Mouse (Mus musculus) kidney, adult 18-20 months (tissue): ENCODE data around the gene Cmbl.

Experiments
- DNase-seq: peaks from one replicate; pipeline ENCODE4 v3.0.0; 2021

The Cmbl gene

DNA sequence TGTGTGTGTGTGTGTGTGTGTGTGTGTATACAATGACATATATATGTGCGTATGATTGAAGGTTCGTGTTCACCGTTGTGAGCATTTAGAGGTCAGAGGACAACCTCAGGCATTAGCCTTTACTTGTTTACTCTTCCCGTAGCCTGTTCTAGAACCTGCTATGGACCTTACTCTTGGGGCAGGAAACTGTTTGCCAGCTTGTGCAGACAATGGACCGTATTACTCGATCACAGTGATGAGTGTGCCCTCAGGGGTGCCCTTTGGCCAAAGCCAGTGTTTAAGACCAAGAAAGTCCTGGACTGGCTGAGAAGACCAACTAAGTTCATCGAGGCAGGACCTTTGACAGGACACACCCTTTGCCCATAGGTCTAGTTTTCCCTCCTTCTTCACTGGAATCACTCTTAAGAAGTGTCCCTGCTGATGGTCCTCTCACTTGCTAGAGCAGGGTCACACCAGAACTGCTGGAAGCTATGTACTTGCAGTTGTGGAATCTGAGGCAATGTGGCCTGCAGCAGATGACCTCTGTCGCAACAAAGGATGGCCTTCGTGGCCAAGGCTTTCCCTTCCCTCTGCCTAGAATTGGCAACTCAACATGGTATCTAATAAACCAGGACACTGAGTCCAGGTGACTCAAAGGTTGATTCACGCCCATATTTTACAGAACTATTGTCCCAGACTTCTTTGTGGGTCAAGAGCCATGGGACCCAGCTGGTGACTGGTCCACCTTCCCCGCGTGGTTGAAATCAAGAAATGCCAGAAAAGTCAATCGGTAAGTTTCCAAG lies 18.3 kb downstream of the Cmbl start:
- no peak for DNase-seq

DNA sequence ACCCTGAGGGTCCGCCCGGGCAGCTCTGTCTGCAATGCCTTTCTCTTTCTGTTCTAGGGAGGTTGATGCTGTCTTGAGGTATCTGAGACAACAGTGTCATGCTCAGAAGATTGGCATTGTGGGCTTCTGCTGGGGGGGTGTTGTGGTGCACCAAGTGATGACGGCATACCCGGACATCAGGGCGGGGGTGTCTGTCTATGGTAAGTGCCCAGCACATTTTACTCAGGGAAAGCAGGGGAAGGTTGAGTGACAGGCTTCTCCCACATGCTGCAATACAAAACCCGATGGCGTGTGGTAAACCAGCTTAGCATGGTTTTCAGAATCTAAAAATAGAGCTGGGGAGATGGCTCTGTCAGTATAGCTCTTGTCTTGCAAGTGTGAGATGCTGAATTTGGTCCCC lies 20.0 kb downstream of the Cmbl start:
- no peak for DNase-seq

DNA sequence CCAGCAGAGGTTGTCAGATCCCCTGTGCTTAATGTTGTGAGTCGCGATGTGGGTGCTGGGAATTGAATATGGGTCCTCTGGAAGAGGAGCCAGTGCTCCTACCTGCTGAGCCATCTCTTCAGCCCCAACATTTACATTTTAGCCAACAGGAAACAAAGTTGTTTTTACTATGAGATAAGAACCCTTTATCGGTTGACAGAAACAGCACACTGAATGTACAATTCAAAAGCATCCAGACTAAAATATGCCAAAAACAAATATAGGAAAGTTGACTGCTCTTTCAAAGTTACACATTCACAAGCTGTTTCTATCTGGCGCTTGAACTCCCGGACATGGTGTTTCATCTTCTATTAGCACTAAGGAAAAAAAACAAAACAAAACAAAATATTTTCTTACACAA lies 20.9 kb downstream of the Cmbl start:
- DNase-seq = no peak

DNA sequence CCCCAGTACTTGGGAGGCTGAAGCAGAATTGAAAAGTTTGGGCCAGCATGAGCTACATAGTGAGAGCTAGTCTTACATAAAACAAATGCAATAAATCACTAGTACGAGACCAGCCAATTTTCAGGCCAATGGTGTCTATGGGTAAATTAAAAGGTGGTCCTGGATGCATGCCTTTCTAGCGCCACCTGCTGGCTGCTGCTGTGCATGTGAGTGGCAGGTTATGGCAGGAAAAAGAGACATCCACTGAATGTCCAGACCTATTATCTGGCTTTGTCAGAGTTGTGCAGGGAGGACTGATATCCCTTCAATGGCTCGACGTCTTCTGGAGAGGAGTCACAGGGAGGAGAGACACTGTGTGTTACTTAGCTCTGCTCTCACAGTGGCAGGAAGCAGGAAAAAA lies 21.3 kb downstream of the Cmbl start:
- peak; percentile 90 for DNase-seq

DNA sequence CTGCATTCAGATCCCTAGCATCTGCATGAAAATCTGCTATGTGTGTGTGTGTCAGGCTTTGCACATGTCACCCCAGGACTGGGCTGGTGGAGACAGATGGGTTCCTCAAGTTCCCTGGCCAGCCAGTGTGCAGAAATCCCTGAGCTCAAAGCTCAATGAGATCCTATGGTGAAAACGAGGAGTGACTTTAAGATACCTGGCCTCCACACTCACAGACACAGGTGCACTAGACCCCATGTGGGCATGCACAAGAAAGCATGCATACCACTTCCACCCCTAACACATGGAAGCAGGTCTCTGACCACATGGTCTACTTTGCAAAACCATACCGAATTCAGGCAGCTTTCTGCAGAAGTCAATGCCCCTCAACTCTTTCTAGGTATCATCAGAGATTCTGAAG lies 22.6 kb downstream of the Cmbl start:
- no peak for DNase-seq

DNA sequence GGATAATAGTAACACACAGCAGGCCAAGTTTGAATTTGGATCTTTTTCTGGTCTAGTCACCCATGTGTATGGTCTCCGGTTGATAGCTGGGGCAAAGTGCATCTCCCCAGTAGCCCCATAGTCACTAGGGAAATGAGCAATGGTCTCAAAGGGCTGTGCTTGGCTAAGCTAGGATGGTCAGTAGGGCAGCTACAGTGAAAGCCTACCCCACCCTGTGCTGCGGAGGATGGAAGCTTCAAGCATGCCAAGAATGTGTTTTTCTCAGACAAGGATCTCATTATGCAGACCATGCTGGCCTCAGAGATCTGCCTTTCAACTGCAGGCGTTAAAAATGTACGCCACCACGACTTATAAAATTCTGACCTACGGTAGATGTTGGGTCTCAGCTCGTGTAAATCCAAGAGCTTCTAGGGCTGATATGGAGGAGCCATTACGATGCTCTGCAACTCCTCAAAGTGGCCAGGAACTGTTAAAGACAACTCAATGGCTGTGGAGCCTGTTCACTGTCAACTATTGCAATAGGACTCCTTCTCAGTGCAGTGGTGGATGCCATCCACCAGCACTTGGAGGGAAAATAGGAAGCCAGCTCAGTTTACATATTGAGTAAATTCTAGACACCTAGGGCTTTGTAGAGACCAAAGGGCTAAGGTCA lies 23.9 kb downstream of the Cmbl start:
- DNase-seq = no peak

DNA sequence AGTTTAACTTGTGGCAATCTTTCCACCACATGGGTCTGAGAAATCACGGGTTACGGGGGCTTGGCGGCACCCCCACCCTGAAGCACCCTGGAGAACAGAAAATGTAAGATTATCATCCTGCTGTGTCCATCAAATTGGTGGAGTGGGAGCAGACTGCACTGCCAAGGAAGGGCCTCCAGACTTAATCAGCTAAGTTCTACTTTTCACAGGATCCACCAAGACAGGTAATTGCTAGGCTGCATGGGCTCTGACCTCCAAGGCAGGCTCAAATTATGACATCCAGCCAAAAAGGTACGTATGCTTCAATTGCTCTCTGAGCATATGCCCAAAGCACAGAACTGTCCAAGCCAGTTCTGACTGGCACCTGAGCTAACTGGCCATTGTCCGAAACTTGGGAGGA lies 25.0 kb downstream of the Cmbl start:
- DNase-seq = no peak

DNA sequence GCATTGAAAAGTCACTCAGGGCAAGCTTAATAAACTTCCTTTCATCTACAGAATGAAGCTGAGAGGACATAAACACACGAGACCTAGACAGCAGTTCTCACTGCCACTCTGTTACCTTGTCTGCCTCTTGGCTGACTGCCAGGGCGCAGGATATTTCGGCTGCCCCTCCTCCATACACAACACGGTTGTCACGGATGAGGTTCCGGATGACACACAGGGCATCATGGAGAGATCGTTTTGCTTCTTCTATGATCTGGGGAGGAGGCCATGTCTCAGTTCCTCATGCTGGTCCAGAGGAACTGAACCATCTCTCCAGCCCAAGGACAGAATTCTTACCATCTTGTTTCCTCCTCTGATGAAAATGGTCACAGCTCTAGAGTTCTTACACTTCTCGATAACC lies 27.3 kb downstream of the Cmbl start:
- DNase-seq = no peak

DNA sequence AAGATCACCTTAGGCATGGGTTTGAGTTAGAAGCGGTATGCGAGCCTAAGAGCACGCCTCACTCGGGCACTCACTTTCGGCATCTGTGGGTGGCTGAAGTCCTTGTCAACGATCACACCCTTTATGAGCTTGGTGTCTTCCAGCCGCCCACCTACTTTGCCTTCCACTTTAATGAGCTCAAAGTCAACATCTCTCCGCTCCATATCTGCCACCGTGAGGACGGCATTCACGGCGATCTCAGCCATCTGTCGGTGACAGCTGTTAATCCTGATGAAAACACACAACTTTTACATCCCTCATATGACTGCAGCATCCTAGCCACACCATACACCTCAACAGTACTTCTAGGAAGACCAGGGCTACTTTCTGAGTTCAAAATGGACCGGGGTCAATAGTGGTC lies 29.1 kb downstream of the Cmbl start:
- DNase-seq = no peak

DNA sequence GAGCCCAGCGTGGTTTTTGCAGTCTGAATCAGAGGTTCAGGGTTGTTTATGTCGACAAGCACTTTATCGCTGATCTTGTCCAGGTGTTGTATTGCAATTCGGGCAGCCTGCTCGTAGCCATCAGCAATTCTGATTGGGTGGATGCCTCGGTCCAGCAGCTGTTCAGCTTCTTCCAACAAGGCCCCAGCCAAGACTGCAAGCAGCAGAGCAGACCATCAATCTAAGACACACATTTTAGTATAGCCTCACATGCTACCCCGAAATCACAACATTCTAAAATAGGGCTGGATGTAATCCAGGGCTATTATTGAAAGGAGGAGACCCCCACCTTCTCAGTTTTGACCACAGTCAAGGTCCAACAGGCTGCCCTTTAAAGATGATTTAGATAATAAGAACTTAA lies 30.5 kb downstream of the Cmbl start:
- no peak for DNase-seq

DNA sequence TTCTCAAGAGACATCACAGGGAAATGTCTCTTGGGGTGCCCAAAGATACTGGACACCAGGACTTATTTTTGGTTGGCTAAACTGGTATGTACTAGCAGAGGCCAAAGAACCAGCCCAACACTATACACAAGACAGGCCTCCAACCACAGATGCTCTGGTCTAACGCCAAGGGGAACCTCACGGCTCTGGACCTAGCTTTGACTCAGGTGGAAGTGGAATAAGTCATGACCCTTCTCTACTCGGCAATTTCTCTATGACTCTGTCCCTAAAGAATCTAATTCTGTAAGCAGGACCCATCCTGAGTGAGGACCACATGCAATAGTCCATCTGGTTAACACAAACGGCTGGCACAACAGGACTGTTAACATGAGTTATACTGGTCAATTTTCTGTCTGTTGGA lies 34.6 kb downstream of the Cmbl start:
- DNase-seq = no peak

DNA sequence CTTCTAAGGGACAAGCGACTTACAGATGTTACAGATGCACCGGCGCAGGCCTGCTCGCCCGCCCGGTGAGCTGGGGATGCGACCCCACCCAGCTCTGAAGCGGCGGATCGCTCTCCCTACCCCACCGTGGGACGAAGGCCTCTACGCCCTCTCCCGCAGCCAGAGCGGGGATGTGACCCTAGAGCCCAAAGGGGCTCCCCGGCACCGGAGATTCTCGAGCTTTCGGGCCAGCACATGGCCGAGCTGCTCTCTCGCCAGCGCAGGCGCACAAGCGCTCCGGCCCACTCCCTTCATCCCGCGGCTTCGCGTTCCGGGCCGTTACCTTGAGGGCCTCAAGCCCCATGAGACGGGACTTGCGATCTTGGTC lies 36.1 kb downstream of the Cmbl start:
- DNase-seq = no peak

DNA sequence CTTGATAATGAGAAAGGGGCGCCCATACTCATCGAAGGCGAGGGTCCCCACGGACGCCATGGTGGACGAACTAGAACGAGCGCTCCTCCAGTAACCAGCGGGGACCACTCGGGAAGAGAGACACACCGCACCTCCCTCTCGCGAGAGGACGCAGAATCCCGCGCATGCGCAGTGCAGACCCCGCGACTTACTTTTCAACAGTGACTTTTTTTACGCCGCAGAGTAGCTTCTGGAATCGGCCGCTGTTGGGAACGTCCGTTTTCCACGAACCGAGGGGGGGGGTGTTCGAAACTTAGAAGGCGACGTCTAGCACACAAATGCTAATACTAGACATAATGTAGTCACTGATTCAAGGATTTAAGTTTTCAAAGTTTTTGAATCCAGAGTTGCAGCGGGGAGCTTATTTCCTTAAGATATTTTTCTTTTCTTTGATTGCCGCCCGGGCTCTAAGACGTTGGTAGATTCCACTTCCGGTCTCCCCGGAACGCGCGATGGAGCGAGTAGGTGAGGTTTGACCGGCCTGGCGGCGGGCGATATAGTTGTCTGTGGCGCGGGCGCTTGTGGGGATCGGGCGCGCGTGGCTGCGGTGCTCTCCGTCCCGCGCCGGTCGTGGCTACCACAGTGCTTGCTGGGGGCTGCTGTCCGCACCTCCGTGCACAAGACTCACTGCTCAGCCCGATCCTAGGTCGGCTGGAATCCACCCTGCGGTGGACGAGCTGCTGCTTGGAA lies 36.6 kb downstream of the Cmbl start, which contains the start of the genes Cct5 and Fam173b:
Gene Cct5 (minus strand): TSS at position 159 of the 729 bp plus-strand sequence.
Gene Fam173b (plus strand): TSS at position 207 of the 729 bp plus-strand sequence.
- peak; percentile 99 for DNase-seq

DNA sequence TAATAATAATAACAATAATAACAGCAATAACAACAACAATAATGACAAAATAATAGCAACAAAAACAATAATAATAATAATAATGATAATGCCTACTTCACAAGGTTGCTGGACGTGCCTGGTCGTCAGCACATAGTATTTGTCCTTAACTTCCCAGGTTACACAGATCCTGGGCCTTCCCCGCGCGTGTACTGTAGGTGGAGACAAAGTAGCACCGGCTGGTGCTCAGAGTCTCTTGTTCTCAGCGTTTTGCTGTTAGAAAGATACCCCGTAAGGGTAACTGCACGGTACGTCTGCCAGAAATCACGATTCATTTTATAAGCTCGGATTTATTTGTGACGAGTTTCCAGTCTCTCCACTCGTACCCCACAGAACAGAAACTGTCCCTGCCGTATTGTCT lies 37.2 kb downstream of the Cmbl start:
- peak; percentile 51 for DNase-seq

DNA sequence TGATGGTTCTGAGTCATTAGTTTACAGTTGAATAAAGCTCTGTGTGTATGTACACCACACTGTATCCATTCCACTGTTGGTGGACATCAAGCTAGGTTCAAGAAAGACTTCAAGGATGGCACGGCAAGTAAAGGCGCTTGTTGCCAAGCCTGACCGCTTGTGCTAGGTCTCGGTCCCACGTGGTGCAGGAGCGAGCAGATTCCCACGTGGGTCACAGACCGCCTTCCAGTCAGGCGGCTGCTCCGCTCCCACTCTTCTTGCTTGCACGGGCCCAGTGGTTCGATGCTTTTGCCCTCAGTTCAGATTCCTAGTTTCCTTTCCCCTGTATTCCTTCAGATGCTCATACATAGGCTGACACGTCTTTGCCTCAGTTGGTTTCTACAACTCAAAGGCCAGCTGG lies 37.9 kb downstream of the Cmbl start:
- no peak for DNase-seq

DNA sequence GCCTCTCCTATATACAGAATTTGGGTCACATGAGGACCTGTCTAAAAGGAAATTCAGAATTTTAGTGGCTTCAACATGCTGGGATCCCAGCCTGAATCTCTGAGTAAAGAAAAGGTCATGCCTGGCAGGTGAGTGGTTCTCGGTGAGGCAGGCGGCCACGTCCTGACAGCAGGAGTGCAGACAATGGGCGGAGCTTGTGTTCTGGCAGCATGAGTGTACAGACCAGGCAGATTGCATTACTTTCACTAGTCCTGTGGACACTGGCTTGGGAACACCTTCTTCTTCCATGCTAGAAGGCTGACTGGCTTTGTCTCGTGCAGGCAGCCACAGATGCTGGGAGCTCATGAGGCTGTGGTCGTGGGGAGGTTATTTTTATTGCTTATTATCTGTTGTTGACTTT lies 41.6 kb downstream of the Cmbl start:
- peak; percentile 63 for DNase-seq

DNA sequence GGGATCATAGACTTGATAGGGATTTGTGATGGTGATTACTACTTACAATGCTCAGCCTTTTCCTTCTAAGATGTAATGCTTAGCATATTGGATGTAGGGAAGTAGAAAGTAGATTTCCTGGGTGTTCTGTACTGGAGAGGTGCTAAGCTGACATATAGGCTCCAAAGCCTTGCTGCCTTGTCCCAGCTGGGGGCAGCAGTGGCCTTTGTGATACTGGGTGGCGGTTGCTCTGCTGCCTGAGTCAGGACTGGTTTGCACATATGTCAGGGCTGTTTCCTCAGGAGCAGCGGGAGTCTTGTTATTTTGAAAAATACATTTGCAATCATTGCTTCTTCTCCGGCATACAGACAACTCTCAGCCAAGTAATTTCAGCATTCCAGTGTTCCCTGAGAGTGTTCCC lies 45.8 kb downstream of the Cmbl start:
- DNase-seq = no peak

DNA sequence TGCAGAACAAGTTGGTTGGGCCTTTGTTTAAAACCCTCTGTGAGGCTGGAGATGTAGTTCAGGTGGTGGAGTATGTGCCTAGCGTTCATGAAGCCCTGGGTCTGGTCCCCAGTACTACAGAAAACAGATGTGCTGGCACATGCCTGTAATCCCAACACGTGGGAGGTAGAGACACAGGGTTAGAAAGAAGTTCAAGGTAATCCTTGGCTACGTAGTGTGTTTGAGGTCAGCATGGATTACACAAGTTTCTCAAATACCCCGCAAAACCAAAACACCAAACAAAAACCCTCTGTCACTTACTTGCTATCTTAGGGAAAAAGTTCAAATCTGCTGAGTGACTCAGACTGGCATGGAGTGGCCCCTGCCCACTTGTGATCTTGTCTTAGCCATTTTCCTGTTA lies 46.8 kb downstream of the Cmbl start:
- DNase-seq = no peak

DNA sequence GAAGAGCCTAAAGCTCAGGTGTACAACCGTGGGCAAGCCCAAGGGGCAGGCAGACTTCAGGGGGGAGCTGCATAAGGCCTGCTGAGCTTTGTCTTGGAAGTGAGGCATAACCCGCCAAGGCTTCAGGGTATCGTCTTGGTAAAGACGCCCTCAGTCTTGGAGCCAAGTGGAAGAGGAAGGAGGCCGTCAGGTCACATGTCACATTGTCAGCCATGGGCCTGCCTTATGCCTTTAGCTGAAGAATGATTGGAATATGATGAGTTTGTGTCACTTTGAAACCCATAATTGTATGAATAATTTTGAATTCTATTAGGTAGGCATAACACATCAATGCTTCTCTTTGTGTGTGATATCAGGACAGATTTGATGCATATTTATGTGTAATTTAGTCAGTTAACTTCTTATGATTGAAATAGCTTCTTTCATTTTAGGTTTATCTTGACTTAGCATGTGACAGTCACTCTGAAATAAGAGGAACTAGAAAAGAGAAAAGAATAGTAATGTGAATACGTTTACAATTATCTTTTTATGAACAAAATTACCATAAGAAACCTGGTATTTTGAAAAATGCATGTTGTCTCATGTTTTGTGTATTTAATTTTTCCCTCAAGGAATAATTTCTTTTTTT lies 48.8 kb downstream of the Cmbl start:
- DNase-seq = no peak

DNA sequence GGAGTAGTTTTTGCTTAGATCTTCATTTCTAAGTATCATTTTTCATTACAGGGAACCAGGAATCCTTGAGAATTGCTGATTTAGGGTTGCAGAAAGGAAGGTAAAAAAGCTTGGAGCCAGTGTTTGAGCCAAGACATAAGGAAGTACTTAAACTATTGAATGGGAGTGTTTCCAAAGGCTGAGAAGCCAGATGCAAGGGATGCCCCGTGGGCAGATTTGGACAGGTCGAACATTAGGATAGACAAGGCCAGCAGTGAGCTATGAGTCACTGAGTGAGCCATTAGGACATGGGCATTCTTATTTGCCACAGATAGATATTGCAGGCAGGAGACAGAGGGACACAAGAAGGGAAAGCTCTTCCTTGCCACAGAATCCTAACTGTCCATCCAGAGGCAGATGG lies 49.5 kb downstream of the Cmbl start:
- DNase-seq = no peak

DNA sequence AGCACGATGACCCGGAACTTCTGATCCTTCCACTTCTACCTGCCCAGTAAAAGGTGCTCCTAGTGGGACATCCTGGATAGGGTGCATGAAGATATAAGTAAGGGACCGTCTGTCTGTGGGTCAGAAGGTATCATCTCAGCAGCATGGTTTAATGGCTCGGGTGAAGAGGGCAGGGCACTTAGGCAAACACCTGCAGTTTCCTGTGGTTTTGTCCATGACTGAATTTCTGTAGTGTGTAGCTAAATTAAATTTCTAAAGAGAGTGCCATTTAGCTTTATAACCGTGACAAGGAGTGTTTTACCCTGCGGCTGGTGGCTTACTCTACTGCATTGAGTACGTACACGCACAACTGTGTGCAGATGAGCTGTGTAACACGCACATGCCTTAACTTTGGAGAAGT lies 52.1 kb downstream of the Cmbl start:
- DNase-seq = no peak

DNA sequence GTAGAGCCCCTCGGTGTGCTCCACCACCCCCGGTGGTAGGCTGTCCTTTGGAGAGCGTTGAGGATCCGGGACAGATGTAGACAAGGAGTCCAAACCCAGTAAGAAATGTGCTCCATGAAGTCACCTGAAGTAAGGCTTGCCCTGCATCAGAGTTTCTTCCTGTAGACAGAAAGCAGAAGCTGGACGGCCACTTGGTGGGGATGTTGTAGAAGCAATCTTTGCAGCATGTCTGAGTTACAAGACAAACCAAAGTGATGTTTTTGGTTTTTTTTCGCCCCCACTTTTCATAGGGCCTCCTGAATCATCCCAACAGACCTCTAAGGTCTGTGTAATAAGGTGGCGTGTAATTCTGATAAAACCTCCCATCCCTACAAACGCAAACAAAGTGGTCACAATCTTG lies 54.3 kb downstream of the Cmbl start:
- no peak for DNase-seq

DNA sequence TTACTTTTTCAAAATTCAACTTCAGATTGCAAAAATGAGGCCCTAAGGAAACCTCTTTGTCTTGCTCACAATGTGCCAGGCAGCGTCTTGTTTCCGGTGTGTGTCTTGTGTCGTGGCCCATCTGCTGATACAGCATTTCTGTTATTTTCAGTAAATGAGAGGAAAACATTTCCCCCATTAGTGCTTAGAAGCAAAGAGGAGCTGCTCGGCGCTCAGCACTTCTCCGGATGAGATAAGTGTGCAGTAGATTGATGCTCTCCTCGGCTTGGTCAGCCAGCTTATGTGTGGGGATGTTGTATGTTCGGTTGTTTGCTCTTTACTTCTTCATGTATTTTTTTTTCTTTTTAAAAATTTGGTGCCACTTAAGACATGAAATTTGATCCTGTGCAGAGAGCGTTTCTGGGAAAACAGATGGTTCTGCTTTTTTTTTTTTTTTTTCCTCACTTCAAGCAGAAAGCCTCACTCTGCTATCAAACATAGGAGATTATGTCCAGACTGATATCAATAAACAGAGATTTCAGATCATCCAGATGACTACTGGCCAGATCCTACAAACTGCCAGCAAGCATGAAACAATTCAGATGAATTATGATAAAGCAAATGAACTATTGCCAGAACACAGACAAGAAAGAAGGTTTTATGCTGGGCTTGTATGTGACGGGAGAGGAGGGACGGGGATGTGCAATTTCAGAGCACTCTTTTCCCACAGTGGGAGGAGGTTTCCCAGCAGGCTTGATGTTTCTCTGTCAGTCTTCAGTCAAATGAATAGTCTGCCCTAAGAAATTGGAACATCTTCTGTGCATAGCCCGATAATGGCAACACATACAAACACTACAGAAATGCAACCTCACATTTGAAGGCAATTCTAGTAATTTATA lies 62.3 kb downstream of the Cmbl start:
- DNase-seq = no peak
